Mouse (Mus musculus) central nervous system, embryonic 14 days (tissue): ENCODE measurements around the gene Sdad1. TPM values are rescaled to one million over a fixed set of nuclear protein-coding genes. Genes with fewer than 3 reads are reported as not detected.

Experiments
- polyA plus RNA-seq: library from polyadenylated mRNA; depleted of rRNA; stranded (reverse); fragments of >200 nt; gene quantifications from 2 replicates; pipeline ENCODE4 v1.2.3, GENCODE M21; 2012; rRNA removed

Sdad1 gene
- 21.2 and 23.2 TPM in 2 replicates for polyA plus RNA-seq

GRCm38 (mm10) chr5:92309681-92310511 is at the start of gene Sdad1:
TSS of gene Sdad1 (minus strand) at chr5:92310479.

GRCm38 (mm10) chr5:92348794-92349413 is 38.6 kb upstream of the Sdad1 start, which contains the start of gene Cxcl10:
TSS of gene Cxcl10 (minus strand) at chr5:92348889.

GRCm38 (mm10) chr5:92331635-92332338 is 21.5 kb upstream of the Sdad1 start, which contains the start of gene Art3:
TSS of gene Art3 (plus strand) at chr5:92331827.

GRCm38 (mm10) chr5:92327929-92328328 is 17.6 kb upstream of the Sdad1 start, which contains the start of gene Cxcl9:
TSS of gene Cxcl9 (minus strand) at chr5:92328079.

GRCm38 (mm10) chr5:92277437-92278394 is 32.6 kb downstream of the Sdad1 start, which contains the start of gene Naaa:
TSS of gene Naaa (minus strand) at chr5:92278170.

GRCm38 (mm10) chr5:92256218-92256617 is 54.1 kb downstream of the Sdad1 start, which contains the start of gene Ppef2:
TSS of gene Ppef2 (minus strand) at chr5:92256278.

Other genes starting within 250 kb of the Sdad1 start
- 126 and 139 TPM in 2 replicates for gene G3bp2, start 226.8 kb downstream of the Sdad1 start, polyA plus RNA-seq
- 45.0 and 46.4 TPM in 2 replicates for gene Uso1, start 172.5 kb downstream of the Sdad1 start, polyA plus RNA-seq
- gene U90926, start 95.1 kb downstream of the Sdad1 start, polyA plus RNA-seq, result not detected in 2 replicates
- 0.80 and 0.96 TPM in 2 replicates for gene Ppef2, start 54.2 kb downstream of the Sdad1 start, polyA plus RNA-seq
- gene Naaa, start 32.3 kb downstream of the Sdad1 start, polyA plus RNA-seq, result 13.2 and 15.2 TPM in 2 replicates
- gene Cxcl9, start 17.6 kb upstream of the Sdad1 start, polyA plus RNA-seq, result 0.22 and 2.2 TPM in 2 replicates
- gene Art3, start 21.3 kb upstream of the Sdad1 start, polyA plus RNA-seq, result 4.6 and 5.1 TPM in 2 replicates
- gene Cxcl10, start 38.4 kb upstream of the Sdad1 start, polyA plus RNA-seq, result 10.4 and 31.7 TPM in 2 replicates
- 62.5 and 71.3 TPM in 2 replicates for gene Nup54, start 124.7 kb upstream of the Sdad1 start, polyA plus RNA-seq
- 51.4 and 57.8 TPM in 2 replicates for gene Scarb2, start 196.4 kb upstream of the Sdad1 start, polyA plus RNA-seq
- gene Fam47e, start 244.6 kb upstream of the Sdad1 start, polyA plus RNA-seq, result 0.26 and 0.39 TPM in 2 replicates